Mouse (Mus musculus): ENCODE measurements at regions not wholly inside any gene's neighbourhood (a gene's known extent, or its start where the extent isn't known, plus 50 kb on each side); places are given as distances from the start of the nearest gene placed in this dataset.

GRCm38 (mm10) chr13:59317458-59318005, 267.5 kb downstream of the Agtpbp1 start:
- TF ChIP-seq CTCF (IDR thresholded peaks at IDR 0.05; ENCODE audit: low read depth, low read length): no peak
- no peak for TF ChIP-seq POLR2A (IDR thresholded peaks at IDR 0.05; ENCODE audit: insufficient read depth, low read length)
- no peak for TF ChIP-seq EP300 (IDR thresholded peaks at IDR 0.05; ENCODE audit: insufficient read depth, low read depth, low read length)
